Mouse (Mus musculus) ovary, adult 2 months (tissue): Measurements from ENCODE around the gene Clec2i. TPM values are rescaled to one million over a fixed set of nuclear protein-coding genes. Genes with fewer than 3 reads are reported as not detected.

Source experiments
- polyA plus RNA-seq: library from polyadenylated mRNA; depleted of rRNA; stranded (reverse); fragments of >200 nt; gene quantifications from 2 replicates; pipeline ENCODE4 v1.2.3, GENCODE M21; 2012; rRNA removed

Clec2i gene
- polyA plus RNA-seq, result 0.11 TPM in 1 of 2 replicates, not detected in the other

GRCm38 (mm10) chr6:128887091-128887790 lies at the start of gene Clec2i:
Gene Clec2i (plus strand): TSS chr6:128887588.

GRCm38 (mm10) chr6:128890948-128891355 lies 3.6 kb downstream of the Clec2i start, which contains the start of gene BC035044:
Gene BC035044 (minus strand): TSS chr6:128891126.

DNA sequence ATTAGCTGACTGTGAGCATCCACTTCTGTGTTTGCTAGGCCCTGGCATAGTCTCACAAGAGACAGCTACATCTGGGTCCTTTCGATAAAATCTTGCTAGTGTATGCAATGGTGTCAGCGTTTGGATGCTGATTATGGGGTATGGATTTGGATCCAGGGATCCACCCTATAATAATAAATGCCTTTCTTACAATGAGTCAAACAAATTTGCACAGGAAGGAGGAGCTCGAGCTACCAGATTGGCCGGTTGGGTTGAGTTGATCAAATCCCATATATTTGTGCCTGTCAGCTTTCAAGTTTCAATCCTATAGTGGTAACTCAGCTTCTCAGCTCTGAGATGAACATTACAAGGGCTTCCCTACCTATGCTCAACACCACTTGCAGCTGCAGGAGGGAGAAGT lies 46.7 kb downstream of the Clec2i start, which contains the start of gene Clec2g:
TSS of gene Clec2g (plus strand) at position 301 of the 400 bp plus-strand sequence.

Other genes starting within 250 kb of the Clec2i start
- 0.22 TPM in 1 of 2 replicates, not detected in the other for gene Clec2h, start 225.2 kb upstream of the Clec2i start, polyA plus RNA-seq
- not detected in 2 replicates for gene Klrb1, start 164.5 kb upstream of the Clec2i start, polyA plus RNA-seq
- gene Klrb1c, start 98.4 kb upstream of the Clec2i start, polyA plus RNA-seq, result 0.14 and 0.32 TPM in 2 replicates
- gene Gm44511, start 61.3 kb upstream of the Clec2i start, polyA plus RNA-seq, result not detected in 2 replicates
- gene Klrb1b, start 61.3 kb upstream of the Clec2i start, polyA plus RNA-seq, result 0.09 TPM in 1 of 2 replicates, not detected in the other
- gene BC035044, start 3.5 kb downstream of the Clec2i start, polyA plus RNA-seq, result 0.64 and 0.80 TPM in 2 replicates
- not detected in 2 replicates for gene Clec2g, start 46.8 kb downstream of the Clec2i start, polyA plus RNA-seq
- 0.18 TPM in 1 of 2 replicates, not detected in the other for gene Klrb1f, start 158.3 kb downstream of the Clec2i start, polyA plus RNA-seq
- not detected in 2 replicates for gene Clec2e, start 213.3 kb downstream of the Clec2i start, polyA plus RNA-seq